Mouse (Mus musculus): ENCODE results near the gene Snx12. TPM values are rescaled to one million over a fixed set of nuclear protein-coding genes. Genes with fewer than 3 reads are reported as not detected.
A peak's percentile ranks its signal among the peaks of the same experiment; 100 is the strongest.
"Not testable (repeated sequence)": the region's sequence is repeated elsewhere in the genome, so short reads cannot be mapped to it uniquely, and the experiment has no call there.

The Snx12 gene
- total RNA-seq, 1 experiment from 2014 or later = 41.6 TPM

DNA sequence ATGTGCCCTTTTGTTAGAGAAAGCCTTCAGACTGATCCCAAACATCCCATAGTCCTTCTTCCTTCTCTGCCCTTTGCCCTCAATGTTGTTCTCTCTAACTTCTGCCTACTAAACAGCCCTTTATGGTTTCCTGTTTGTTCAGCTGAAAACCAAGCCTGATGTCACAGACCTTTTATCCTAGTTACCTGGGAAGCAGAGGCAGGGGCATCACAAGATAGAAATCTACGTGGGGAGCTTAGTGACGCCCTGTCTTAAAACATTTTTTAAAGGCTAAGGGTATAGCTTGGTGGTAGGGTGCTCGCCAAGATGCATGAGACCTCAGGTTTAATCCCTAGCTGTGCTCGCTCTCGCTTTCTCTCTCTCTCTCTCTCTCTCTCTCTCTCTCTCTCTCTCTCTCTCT, 74.9 kb downstream of the Snx12 start:
- DNase-seq = no peak

DNA sequence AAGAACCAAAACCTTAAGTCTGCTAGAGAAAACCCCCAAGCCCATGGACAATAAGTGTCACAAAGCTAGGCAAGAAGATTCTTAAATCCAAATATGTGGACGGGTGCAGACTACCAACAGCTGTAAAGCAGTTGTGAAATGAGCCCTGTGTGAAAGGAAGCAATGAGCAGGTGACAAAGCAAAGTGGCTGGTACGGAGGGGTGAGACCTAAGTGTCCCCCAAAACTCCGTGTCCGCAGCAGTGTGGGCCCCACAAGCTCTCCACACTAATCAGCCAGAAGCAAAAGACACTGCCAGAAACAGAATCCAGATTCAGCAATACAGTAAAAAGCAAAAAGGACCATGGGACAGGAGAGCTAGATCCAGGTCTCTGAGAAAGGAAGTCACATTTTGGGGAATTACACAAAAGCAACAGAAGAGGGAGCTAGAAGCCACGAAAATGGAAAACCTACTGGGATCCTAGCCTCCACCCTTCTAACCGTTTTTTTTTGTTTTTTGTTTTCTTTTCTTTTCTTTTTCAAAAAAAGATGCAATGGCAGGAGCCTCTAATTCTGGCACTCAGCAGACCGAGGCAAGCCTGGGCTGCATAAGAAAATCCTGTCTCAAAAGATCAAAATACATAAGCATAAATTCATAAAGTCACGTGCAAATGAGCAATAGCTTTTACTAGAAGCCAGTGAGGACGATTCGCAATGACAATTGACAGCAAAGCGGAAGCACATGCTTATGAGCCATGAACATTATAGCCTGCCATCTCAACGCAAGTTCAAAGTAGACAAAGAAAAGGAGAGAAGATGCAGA, 90.2 kb downstream of the Snx12 start:
- peak; percentile 9 for DNase-seq

DNA sequence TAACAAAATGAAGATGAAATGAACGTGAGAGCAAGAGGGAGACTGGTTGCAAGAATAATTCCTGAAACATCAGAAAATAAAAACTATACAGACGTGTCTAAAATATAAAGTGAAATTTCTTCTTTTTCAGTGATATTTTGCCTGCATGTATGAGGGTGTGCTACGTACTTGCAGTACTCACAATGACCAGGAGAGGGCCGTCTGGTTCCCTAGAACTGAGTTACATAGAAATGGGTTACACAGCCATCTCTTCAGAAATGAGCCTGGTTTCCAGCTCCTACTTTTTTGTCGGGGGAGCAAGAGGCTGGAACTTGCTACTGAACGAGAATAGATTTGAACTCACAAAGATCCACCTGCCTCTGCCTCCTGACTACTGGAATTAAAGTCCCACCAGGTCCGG, 91.4 kb downstream of the Snx12 start:
- peak; percentile 71 for DNase-seq

DNA sequence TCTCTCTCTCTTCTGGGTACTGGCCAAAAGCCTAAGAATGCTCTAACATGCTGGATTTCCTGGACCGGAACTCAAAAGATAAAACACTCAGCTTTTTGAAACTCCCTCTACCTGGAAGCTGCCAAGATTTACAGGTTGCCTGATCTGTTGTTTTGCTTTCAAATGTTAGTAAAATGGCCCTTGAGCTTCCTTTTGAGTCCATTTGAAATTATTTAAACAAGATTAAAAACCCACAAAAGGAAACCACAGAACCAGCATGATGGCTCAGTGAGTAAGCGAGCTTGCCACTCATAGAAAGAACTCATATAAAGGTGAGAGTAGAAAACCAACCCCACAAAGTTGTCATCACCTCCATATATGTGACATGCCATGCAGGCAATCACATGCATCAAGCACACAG, 93.8 kb downstream of the Snx12 start:
- DNase-seq = no peak

DNA sequence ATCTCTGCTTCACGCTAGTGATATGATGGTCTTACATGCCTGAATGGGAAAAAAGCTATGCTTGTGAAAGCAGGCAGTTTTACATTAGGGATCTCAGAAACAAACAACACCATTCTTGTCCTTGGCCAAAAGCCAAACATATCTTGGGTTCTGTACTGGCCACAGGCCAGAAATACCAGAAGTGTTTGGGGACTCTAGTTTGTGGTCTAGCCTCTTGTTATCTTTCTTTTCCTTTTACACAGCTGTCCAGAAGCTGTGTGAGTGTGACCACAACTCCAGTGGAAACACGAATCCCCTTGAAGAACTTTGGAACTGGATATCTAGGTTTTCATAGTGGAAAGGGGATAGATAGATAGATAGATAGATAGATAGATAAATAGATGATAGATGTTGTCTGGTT, 95.4 kb downstream of the Snx12 start:
- no peak for DNase-seq

DNA sequence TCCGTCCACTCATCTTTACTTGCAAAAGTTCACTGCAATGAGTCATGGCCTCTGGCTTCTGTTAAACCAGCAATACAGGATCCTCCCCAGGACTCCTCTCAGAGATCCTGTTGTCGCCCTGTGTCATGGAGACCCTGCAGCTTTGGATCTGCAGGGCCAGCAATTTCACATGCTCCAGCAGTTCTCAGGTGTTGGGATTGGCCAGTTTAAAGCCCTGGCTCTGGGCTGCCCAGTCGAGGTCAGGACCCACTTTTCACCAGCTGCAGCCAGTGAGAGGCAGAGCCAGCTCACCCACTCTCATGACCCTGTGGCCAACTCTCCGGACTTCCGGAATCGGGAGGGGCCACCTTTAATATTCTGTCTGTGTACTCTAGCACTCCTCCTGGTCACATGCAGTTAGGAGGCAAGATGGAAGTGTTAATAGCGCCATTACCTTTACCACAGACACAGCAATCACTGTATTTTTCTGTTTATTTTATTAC, 95.8 kb downstream of the Snx12 start:
- peak; percentile 59 for DNase-seq

DNA sequence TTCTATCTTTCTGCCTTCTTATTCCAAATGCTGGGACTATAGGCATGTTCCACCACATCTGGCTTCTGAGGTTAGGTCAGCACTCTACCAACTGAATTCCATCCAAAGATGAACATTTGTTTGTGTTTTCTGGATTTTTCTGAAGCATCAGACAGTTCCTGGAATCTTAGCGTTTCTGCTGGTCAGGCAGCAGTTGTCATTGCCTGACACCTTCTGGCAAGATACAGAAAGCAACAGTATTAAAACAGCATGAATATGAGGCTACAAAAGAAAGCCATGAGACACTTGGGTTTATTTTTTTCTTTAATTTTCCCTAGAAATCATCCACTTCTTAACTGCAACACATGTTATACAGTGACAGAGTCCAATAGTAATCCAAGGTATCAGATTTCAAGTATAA, 101.8 kb downstream of the Snx12 start:
- DNase-seq = no peak

DNA sequence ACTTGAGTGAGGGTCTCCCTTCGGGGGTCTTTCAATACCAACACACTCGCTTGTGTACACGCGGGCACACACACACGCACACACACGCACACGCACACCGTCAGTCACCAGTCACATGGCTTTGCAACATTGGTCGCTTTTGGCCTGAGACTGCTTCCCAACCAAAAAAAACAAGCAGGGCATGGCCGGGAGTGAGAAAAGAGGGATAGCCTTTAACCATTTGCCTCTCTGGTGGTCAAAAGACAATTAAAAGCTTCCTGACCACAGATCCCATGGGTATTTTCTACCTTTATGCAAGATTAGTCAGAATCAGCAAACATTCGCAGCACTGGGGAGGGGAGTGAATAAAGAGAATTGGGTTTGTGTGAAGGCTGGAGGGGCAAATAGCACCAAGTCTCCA, 136.4 kb downstream of the Snx12 start, which contains the start of gene Slc7a3:
Slc7a3 (minus strand) TSS at position 101 of the 400 bp plus-strand sequence.
- DNase-seq = no peak

DNA sequence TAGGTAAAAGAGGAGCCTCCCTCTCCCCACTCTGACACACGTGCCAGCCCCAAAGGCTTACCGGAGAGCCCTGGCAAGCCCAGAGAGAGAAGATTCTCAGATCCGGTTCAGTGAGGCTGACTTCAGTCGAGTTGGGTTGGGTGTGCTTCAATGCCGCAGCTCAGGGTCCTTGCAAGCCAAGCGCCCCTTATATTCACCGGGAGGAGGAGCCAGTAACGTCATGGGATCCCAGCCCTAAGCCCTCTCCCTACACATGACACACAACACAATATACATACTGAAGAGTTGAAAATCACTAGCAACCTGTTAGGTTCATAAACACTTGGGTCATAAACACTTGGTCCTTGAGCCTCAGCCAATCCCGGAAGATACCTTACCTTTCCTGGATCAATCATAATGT, 137.2 kb downstream of the Snx12 start:
- DNase-seq = not testable (repeated sequence)

DNA sequence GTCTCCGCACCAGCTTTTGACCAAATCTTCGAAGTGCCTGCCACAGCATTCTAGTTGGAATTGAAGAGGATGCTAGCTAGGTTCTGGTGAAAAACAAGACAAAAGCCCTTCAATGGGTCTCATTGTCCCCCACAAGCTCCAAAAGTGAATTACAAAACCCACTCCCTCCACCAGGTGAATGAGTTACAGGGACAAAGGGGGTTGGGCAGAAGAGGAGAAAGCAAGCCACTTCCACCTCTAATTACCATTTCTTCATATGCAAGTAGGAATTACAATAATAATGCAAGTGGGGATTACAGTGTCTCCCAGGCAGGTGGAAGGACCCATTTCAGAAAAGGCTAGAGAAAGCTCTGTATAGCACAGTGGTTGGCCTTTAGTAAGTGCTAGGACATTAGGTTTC, 138.2 kb downstream of the Snx12 start:
- no peak for DNase-seq

DNA sequence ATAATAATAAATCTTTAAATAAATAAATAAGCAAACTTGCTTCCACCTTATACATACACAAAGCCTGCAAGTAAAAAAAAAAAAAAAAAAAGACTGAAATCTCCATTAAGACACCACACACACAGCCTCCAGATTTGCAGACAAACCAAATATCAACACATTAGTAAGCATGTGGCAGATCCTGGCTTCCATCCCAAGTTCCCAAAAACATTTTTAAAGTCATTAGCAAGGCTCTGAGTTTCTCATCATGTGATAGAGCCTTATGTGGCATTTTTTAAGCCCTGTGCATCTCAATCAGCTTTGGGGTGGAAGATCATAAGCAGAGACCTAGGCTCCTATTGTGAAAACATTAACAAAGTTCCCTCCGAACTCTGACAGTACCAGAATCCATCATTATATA, 157.1 kb downstream of the Snx12 start:
- no peak for DNase-seq

DNA sequence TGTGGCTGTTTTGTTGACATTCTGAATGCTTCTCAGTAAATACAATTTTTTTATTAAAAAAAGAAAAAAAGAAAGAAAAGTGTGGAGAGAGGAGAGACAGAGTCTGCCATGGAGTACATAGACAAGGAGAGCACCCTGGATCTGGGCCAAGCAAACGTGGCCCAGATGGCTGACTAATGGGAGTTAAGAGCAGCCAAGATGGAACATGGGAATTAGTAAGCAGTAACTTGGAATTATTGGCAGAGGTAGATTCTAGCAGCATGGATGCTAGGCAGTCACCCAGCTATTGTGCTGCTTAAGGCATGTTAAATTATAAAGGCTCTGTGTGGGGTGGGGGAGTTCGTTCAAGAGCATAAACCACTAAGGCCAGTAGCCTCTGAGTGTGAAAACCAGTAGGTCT, 158.9 kb downstream of the Snx12 start:
- DNase-seq = peak; percentile 17

DNA sequence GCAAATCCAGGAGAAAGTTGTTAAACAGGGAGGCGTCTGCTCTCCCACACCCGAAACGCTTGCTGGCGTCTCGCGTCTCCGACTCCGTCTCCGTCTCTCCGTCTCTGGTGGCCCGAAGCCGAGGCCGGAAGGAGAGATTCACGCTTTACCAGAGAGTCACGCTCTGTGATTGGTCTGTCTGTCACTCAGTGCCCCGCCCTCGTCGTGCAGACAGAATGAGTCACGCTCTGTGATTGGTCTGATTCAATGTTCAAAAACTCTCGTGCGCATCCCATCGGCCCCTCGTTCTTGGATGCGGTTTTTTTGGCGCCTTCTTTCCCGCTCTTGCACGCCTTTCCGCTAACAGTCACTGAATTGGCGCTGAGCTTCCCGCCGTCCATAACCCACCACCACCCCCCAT, 162.8 kb downstream of the Snx12 start, which contains the start of gene Tex11:
Tex11 (minus strand) TSS at position 127 of the 400 bp plus-strand sequence.
- DNase-seq = no peak

Other genes with a start within 250 kb of the Snx12 start
- not detected in 2 replicates for gene Tex11, start 162.9 kb downstream of the Snx12 start, total RNA-seq (2021)
- 0.48 and 0.64 TPM in 2 replicates for gene Slc7a3, start 136.5 kb downstream of the Snx12 start, total RNA-seq (2021)
- 36.0 and 39.1 TPM in 2 replicates for gene Foxo4, start 32.0 kb upstream of the Snx12 start, total RNA-seq (2021)
- gene Gm614, start 41.4 kb upstream of the Snx12 start, total RNA-seq (2021) = 1.1 TPM in 1 of 2 replicates, not detected in the other
- gene Il2rg, start 45.7 kb upstream of the Snx12 start, total RNA-seq (2021) = 11.7 and 37.9 TPM in 2 replicates
- not detected in 2 replicates for gene Gm20489, start 46.5 kb upstream of the Snx12 start, total RNA-seq (2021)
- gene Med12, start 51.5 kb upstream of the Snx12 start, total RNA-seq (2021) = 41.4 and 56.3 TPM in 2 replicates
- gene Nlgn3, start 76.6 kb upstream of the Snx12 start, total RNA-seq (2021) = 10.6 and 15.0 TPM in 2 replicates
- gene Gjb1, start 153.8 kb upstream of the Snx12 start, total RNA-seq (2021) = 2.7 and 72.8 TPM in 2 replicates
- 63.6 and 69.8 TPM in 2 replicates for gene Zmym3, start 198.3 kb upstream of the Snx12 start, total RNA-seq (2021)
- 218 and 232 TPM in 2 replicates for gene Nono, start 206.8 kb upstream of the Snx12 start, total RNA-seq (2021)
- 0.41 and 1.0 TPM in 2 replicates for gene Itgb1bp2, start 226.5 kb upstream of the Snx12 start, total RNA-seq (2021)

All from adrenal gland, postnatal 14 days (tissue).